Mouse (Mus musculus) gastrocnemius, adult 8-10 months (tissue): ENCODE results near the gene Bptf. TPM values are rescaled to one million over a fixed set of nuclear protein-coding genes. Genes with fewer than 3 reads are reported as not detected.
A peak's percentile ranks its signal among the peaks of the same experiment; 100 is the strongest.
"Not testable (repeated sequence)": the region's sequence is repeated elsewhere in the genome, so short reads cannot be mapped to it uniquely, and the experiment has no call there.

Source experiments
- DNase-seq, 2 experiments: peaks; one replicate each; pipeline ENCODE4 v3.0.0; 2022; ENCODE audit warnings: low spot score in 2 of 2
- total RNA-seq, 4 experiments: library from RNA; stranded (reverse); gene quantifications; 2 replicates each; pipeline ENCODE4 v1.2.4; 2022

The Bptf gene
- total RNA-seq = 10 to 100 TPM; 16.3 to 23.3 (median 19.4) TPM

DNA sequence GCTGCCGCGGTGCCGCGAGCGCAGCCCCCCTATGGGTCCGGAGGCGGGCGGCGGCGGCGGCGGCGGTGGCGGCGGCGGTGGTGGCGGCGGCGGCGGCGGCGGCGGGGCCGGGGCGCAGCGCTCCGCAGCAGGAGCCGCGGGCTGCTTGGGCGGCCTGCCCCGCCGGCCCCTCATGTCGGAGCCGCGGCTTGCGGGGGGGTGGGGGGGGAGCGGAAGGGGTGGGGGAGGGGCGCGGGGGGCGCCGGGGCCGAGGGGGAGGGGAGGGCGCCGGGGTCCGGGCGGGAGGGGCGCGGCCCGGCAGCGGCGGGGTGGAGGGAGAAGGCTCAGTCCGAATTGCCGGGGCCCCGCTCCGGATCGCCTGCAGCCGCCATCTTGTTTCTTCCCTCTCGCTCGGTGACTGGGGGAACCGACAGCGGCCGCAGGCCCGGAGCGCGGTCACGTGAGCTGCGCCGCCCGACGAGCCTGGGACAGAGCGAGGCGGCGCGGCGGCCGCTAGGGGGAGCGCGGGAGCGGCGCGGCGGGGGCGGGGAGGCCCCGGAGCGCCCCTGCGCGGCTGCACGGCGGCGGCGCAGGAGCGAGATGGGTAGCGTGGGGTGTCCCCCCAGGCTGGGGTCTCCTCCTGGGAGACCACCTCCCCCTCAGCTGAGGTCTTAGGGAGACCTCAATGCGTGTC, at the start of gene Bptf:
Gene Bptf, minus strand, starts transcription at position 379 of the 673 bp plus-strand sequence.
- peak; percentile 78 to 85 for DNase-seq

DNA sequence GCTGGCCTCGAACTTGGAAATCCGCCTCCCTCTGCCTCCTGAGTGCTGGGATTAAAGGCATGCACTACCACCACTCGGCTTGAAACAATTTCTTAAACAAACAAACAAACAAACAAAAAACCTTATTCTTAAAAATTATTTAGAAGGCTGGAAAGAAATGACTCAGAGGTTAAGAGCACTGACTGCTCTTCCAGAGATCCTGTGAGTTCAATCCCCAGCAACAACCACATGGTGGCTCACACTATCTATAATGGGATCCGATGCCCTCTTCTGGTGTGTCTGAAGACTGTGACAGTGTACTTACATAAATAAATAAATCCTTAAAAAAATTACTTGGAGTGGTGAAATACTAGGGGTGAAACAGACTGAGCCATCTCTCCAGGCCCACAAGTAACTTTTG, 29.3 kb upstream of the Bptf start:
- DNase-seq = no peak

DNA sequence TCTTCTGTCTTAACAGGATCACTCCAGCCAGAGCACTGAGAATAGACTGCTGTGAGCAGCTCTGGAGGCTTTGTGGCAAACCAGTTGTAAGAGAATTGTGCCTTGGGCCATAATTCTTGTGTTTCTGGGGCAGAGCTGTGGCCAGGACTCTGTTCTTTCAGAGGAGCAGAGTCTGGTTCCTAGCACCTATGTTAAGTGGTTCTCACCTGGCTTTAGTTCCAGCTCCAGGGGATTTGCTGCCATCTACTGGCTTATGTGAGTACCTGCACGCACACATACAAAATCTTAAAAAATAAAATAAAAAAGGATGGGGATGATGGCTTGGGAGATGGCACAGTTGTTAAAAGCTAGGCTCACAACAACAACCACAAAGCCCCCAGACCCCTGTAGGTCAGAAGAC, 27.1 kb upstream of the Bptf start:
- DNase-seq = no peak

DNA sequence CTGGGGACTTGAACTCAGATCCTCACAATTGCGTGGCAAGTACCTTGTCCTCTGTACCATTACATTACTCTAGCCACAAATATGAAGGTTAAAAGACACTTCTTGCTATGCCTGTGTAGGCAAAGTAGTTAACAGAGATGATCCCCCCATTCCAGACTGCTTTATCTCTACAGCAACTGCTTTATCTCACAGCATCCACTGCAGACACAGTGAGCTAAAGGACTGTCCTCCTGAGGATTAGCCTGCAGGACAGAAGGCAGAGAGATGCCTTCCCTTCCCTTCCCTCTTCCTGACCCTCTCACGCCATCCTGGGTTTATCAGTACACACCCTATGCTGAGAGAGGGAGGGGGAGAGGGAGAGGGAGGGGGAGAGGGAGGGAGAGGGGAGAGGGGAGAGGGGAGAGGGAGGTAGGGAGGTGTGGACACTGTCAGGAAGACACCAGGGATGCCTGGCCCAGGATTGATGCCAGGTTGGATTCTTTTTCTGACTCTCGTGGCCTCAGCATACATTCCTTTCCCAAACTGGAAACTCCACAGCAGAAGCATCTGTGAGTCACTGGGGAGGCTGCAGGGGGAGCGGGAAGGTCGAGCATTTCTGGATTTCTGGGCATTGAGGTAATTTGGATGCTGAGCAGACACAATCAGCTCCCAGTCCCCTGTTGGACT, 25.2 kb upstream of the Bptf start:
- DNase-seq = no peak

DNA sequence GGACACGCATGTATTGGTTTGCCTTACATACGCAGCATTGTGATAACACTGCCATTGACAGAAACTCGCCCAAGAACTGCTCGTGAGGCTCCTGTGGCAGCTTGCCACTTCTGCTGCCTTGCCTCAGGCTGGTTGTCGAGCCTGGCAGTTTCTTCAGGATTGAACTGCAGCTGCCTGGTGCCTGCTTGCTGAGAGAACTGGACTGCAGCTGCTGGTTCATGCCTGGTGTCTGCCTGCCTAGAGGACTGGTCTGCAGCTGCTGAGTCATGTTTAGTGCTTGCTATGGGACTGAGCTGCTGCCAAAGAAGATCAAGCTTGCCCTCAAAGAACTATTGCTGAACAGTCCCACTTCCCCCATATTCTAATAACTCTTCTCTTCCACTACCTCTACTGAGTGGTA, 23.4 kb upstream of the Bptf start:
- no peak for DNase-seq

DNA sequence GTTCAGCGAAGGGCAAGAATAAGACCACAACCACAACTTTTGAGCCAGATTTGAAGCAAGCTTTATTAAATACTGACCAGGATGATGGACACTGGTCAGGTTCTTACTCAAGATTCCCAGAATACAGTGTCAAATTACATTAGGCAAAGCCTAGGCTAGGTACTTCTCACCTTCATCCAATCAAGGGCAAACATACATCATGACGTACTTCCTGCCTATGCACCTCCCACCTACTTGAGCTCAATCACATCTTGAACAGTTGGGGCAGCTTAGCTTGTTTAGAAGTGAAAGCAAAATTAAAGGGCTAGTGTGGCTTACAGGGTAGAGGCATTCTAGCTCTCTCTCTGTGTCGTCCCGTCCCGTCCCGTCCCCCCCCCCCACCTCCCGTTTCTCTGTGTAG, 22.5 kb upstream of the Bptf start:
- DNase-seq = no peak

DNA sequence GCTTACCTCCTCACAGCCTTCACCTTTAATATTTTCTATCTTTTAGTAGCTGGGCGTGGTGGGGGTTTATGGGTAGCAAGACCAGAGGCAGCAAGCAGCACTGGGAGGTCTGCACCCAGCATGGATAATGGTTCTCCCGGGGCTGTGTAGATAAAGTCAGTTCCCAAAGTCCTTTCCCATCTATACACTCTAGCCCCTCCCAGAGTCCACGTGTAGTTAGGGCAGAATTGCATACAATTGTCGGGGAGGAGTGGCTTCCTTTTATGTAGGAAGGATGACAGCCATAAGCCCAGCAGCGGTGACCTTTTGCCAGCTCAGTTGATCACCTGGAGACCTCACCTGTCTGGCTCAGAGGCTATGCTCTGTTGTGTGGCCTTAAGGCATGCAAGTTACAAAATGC, 21.7 kb upstream of the Bptf start:
- DNase-seq = no peak

DNA sequence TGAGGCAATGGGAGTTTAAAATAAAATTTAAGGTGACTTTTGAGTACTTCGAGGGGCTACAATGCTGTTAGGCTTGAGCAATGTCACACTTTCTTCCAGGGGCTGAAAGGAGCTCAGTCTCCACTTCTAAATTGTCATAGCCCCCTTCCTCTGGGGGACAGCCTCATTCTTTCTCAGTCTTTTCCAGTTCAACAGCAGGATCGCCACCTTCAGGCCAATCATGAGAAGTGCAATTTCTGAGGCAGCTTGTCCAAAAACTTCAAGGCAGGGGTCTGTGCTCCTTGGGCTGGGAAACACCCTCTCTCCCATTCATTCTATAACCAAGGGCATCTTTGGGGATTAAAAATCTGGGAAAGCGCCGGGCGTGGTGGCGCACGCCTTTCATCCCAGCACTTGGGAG, 19.9 kb upstream of the Bptf start:
- DNase-seq = no peak

DNA sequence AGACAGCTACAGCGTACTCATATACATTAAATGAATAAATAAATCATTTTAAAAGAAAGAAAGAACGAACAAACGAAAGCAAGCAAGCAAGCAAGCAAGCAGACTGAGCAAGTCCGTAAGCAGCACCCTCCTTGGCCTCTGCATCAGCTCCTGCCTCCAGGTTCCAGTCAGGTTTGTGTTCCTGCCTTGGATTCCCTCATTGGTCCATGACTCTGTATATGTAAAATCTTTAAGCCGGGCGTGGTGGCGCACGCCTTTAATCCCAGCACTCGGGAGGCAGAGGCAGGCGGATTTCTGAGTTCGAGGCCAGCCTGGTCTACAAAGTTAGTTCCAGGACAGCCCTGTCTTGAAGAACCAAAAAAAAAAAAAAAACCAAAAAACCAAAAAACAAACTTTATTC, 12.0 kb upstream of the Bptf start:
- not testable (repeated sequence) for DNase-seq

DNA sequence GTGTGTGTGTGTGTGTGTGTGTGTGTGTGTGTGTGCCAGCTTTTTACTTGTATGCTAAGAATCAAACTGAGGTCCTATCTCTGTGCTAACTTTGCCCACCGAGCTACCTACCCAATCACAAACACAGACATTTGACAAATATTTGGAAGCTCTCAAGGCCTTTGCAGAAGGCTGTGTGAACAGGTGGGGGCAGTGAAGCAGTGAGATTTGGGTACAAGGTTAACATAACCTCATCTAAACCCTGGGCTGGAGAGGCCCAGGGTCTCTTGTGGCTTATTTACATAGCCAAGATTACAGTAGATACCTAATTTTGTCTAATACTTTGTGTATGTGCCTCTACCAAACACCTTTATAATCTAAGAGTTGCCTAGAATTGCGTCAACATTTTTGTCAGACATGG, 10.5 kb upstream of the Bptf start:
- no peak for DNase-seq

DNA sequence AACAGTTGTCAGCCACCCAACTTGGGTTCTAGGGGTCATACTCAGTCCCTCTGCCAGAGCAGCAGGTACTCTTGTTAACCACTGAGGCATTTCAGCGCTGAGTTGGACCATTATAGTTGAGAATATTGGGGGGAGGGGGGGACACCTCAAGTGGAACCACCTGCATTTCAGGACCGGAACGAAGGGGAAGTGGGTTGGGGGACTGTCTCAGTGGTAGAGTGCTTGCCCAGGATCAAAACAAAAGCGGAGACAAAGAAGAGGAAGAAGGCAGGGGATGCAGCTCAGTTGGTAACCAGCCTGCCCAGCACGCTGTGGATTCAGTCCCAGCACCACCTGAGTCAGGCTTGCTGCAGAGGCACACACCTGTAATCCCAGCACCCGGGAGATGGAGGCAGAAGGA, 8.8 kb upstream of the Bptf start:
- DNase-seq = no peak

DNA sequence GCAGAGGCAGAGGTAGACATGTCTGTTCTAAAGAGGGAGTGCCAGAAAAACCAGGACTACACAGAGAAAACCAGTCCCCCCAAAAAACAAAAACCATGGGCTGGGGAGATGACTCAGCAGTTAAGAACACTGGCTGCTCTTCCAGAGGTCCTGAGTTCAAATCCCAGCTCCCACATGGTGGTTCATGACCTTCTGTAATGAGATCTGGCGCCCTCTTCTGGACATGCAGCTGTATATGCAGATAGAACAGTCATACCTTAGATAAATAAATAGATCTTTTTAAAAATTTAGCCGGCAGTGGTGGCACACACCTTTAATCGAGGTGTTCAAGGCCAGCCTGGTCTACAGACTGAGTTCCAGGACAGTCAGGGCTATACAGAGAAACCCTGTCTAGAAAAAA, 6.7 kb upstream of the Bptf start:
- DNase-seq = no peak

DNA sequence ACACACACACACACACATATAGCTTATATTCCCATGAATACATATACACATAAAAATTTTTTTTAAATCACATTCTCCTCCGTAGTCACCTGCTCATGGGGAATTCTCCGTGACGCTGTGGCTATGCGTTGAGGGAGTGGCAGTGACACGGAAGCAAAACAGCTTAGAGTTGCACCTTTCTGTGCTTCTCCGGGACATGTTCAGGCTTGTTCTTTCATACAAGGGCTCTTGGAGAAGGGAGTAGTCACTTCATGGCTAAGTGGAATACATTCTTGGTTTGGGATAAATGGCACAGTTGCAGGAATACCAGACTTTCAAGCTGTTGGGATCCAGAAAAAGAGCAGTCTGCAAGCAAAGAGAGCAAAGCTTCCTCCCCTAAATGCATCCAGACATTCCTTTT, 5.7 kb upstream of the Bptf start:
- DNase-seq = no peak

DNA sequence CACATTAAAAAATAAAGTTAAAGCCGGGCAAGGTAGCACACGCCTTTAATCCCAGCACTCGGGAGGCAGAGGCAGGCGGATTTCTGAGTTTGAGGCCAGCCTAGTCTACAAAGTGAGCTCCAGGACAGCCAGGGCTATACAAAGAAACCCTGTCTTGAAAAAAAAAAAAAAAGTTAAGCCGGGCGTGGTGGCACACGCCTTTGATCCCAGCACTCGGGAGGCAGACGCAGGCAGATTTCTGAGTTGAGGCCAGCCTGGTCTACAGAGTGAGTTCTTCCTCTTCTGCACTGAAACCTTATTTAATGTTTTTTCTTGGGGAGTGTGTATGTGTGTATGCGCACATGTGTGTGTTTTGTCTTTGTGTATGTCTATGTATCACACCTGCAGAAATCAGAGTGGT, 4.5 kb upstream of the Bptf start:
- not testable (repeated sequence) for DNase-seq

DNA sequence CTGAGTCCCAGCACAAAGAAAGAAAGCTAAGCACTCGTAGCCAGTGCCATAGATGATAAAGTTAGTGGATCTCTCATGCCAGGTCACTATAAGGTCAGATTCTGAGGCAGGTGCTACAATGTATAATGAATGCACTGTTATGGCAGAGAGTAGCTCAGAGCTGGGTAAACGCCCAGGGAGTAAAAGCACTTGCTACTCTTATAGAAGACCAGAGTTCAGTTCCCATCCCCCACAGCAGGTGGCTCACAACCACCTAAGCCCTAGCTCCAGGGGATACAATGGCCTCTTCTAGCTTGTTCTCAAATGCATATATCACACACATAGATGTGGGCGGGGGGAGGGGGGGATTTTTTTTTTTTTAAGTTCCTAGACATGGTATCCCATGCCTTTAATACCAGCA, 3.8 kb upstream of the Bptf start:
- DNase-seq = no peak

DNA sequence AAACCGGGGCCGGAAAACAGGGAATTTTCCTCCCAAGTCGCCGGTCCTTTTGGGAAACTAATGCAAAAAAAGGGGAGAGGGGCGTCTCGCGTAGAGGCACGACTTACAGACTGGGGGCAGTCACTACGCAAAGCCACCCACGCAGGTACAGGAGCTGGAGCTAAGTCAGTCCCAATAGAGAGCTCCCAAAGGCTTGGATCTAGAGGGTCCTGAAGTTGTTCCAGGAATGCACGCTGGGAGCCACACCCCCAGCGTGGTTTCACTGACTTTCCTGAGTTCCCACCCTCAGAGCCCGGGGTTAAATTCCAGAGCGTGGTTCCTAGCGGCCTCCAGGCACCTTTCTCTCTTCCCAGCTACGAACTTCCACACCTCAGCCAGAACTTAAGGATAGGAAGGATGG, 499 bp upstream of the Bptf start:
- no peak for DNase-seq

DNA sequence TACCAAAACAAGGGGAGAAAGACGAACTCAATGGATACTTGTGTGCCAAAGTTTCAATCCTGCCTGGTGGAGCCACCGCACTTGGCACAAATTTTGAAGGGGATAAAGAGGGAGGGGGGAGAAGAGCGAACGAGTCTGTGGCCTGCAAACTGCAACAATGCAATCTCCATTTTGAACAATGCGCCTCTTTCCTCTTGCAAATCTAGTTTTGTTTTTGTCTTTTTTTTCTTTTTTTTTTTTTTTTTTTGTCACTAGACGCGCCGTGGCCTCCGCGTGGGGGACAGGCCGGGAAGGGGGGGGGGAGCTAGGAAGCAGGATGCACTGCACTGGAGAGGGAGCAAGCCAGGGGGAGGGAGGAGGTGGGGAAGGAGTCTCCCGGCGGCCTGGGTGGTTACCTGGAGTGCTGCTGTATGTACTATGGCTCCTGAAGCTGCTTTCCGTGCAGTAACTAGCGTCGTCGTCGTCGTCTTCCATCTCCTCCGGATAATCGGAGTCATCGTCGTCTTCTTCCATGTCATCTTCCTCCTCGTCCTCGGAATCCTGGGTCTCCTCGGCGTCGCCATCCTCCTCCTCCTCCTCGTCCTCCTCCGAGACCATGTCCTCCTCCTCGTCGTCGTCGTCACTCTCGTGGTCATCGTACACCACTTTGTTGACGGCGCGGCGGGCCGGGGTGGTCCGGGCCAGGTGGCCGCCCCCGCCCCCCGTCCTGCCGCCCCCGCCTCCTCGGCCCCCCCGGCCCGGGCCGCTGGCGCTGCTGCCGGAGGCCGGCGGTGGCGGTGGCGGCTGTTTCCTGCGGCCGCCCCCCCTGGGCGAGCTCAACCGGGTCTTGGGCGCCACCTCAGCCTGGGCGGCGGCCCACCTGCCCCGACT, 813 bp downstream of the Bptf start:
- peak; percentile 20 to 51 for DNase-seq

DNA sequence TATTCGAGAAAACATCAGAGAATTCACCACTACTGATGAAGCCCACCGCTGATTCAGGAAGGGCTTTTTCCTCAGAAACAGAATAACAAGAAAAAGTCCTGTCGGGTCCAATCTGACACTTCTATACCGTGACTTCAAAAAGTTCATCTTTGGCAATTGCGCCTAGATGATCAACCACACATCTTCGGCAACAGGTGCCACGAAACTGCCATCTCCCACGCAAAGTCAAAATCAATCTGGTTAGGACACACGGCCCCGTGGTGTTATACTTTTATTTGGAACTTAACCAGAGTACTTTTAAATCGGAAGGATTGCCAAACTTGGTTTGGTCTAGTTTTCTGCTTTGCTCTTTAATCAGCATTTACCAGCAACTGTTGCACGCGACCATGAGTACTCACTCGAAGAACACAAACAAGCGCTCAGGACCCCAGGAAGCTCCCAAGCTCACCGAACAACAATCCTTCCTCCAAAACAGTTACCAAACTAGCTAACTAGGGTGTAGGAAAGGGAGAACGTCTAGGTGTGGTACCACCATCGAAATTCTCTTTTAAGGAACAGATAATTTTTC, 1.6 kb downstream of the Bptf start:
- no peak for DNase-seq

DNA sequence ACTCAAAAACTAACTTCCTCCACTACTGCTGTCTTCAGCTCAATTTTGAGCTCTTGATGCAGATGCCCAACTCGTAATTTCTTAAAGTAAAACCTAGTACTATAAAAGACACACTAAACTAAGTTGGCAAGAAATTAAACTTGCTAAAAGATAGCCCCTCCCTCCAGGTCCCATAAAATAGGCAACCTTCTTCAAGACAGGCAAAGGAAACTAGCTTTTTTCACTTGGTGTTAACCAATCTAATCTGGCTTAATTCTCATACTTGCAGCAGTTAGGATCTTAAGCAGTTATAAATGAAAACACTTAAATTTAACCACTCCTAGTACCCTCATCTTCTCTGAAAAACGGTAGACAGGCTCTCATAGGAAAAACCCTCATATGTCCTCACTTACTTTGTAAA, 2.3 kb downstream of the Bptf start:
- no peak for DNase-seq

DNA sequence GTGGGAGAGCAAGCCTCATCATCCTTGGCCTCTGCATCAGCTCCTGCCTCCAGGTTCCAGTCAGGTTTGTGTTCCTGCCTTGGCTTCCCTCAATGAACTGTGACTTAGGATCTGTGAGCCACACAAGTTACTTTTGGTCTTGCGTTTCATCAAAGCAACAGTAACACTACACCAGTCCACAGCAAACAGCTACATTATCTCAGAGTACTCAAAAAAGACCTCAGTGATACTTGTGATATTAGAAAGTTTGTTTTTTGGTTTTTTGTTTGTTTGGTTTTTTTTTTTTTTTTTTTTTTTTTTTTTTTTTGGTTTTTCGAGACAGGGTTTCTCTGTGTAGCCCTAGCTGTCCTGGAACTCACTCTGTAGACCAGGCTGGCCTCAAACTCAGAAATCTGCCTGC, 5.2 kb downstream of the Bptf start:
- DNase-seq = not testable (repeated sequence)

DNA sequence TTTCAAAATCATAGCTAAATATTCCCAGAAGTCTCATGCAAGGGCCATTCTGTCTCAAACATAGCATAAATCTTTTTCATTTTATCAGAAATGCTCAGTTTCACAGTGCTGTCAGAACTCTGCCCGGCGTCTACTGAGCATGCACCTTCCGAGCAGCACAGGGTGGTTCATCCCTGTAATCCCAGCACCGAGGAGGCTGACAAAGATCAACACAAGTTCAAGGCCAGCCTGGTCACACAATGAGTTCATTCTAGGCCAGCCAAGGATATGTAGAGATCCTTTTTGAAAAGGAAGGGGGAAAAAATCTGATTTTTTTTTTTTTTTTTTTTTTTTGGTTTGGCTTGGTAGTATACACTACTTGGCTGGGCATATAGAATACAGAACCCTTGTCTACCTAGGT, 6.9 kb downstream of the Bptf start:
- no peak for DNase-seq

DNA sequence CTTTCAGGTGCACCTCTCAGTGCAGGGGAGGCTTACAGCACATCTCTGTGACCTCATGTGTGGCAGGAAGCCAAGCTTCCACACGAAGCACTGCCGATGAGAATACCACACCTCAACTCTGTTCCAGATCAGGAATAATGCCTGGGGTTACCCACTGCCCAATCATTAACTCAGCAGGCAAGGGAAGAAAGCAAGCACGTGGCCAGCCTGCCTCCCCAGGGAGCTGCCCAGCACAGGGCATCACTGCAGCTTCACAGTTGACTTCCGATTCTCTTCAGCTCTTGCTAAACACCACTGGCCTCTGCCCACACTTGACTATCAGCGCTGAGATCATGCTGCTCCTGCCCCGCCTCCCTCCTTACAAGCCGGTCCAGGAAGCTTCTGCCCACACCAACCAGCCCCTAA, 7.6 kb downstream of the Bptf start:
- peak; percentile 15 to 32 for DNase-seq
